Mouse (Mus musculus) T-helper 17 cell (primary cell): Measurements from ENCODE around the gene Hint3.
"Not testable (repeated sequence)": the region's sequence is repeated elsewhere in the genome, so short reads cannot be mapped to it uniquely, and the experiment has no call there.

ENCODE experiments used
- in situ Hi-C, 2 experiments: fragments of 300-600 bp; cut with MboI, MseI; formaldehyde crosslinking; loops; 1 replicate in 1 of 2; 2 replicates in 1 of 2; pipeline ENCODE4 v1.15.1; 2025; ENCODE audit warnings: high pct_unique_total_duplicates in 2 of 2

The Hint3 gene

DNA sequence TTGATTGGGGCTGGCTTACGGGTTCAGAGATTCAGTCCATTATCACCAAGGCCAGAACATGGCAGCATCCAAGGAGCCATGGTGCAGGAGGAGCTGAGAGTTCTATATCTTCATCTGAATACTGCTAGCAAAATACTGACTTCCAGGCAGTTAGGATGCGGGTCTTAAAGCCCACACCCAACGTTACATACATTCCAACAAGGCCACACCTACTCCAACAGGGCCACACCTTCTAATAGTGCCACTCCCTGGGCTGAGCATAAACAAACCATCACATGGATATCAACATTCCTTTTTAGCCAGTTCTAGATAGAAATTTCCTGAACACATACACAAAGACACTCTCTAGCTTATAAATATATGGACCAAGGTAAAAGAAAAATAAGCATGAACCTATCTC is at the start of gene Hint3:
Gene Hint3 (minus strand): TSS at position 120 of the 400 bp plus-strand sequence.
- in situ Hi-C loops = no loop called here

DNA sequence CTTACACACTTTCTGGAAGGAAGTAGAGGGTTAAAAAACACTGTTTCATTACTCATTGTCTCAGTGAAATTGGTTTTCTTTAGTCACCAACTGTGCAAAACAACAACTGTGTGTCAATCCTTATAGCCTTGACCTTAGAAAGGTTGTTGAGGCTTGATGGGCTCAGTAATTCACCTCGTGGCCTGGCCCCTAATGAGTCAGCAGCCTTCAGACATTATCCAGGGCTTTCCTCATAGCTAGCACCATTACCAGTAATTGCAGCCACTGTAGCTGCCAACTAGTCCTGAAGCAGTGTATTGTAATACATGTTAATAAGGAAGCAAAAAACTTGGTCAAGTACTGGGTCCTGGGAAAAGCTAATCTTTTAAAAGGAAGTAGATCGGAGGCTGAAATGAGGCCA is 48.6 kb upstream of the Hint3 start:
- in situ Hi-C loops = no loop called here

DNA sequence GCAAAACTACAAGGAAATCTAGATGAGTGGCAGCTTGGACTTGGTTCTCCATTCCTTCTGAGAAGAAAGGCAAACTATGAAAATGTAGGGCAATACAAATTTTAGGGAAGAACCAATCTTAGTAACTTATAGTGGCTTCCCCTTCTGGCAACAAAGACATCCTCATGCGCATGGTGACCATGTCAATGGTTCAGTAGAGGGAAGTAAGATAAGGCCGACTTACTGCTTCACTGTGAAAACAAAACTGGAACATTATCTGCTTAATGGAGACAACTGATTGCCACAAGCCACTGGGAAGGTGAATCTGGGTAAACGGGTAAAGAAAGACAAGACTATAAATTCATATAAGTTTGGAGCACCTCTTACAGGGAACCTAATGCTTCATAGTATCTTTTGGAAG is 45.4 kb upstream of the Hint3 start:
- in situ Hi-C loops = no loop called here

DNA sequence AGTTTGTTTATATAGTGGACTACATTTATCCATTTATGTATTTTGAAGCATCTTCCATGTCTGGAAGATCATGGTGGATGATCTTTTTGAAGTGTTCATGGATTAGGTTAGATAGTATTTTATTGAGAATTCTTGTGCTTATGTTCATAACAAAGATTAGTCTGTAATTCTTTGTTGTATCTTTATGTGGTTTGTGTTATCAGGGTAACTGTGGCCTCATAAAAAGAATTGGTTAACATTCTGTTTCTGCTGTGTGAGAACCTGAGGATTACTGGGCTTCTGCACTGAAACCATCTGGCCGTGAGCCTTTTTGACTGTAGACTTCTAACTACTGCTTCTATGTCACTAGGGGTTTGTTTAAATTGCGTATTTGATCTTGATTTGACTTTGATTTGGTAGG is 37.1 kb upstream of the Hint3 start:
- in situ Hi-C loops = no loop called here

DNA sequence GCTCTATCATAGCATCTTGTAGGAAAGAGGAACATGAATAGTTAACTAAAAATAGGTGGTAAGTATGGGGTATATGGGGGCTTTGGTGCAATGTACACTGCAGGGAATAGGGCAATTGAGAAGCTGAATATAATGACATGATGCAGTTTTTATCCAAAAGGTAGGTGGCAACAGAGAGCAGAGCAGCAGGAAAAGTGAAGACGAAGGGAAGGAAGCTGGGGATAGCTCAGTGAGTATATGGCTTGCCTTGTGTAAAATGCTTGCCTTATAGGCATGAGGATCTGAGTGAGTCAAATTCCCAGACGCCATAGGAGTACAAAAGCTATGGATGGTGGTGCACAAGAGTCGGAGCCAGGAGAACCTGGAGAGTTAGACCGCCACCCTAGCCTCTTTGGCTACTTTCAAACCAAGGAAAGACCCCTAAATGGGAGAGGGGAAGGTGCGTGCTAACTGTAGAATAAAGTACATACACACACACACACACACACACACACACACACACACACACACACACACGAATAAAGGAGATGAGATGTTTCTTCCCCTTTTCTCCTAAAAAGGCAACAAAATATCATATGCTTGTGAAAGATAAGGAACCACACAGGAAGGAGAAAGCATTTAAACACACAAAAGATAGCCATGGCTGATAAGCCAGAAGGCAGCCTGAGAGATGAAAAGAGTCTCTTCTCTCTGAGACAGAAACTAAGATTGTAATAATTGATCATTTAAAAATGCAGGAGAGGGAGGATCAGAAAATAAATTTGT is 31.3 kb upstream of the Hint3 start:
- in situ Hi-C loops = loop anchor here in 1 of 2 experiments (5.0 kb wide), 1 partner anchor 57 kb away; no protein-coding TSS in a partner anchor

DNA sequence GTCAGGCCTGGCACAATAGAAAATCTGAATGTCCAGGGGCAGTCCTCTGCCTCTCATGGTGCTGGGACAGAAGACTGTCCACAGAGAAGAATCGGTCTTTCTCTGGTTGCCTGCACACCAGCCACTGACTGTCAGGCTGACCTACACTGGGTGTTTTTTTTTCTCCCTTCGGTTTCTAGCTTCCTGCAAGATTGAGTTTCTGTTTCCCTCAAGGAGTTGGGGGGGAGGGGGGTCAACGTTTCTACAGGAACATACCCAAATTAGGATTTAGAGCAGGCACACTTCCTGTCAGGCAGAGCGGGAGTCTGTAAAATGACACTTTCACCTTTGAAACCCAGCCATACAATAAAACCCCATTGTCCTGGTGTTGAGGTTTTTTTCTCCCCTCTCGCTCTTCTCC is 26.2 kb upstream of the Hint3 start:
- in situ Hi-C loops = no loop called here

DNA sequence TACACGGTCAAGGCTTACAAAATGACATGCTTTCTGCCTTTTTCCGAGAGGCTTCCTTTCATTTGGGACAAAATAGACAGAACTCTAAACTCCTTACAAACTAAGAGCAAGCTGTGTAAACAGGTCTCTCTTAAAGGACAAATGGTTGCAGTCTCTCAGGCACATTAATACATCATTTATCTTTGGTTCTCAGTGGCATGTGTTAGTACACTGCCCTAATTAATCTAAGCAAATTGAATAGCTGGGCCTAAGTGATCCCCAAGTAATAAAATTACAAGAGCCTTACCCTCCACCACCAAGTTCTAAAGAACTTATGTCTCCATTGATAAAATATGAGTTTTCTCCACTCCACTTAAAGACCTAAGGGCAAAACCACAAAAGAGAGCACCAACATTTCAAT is 18.2 kb upstream of the Hint3 start:
- in situ Hi-C loops = no loop called here

DNA sequence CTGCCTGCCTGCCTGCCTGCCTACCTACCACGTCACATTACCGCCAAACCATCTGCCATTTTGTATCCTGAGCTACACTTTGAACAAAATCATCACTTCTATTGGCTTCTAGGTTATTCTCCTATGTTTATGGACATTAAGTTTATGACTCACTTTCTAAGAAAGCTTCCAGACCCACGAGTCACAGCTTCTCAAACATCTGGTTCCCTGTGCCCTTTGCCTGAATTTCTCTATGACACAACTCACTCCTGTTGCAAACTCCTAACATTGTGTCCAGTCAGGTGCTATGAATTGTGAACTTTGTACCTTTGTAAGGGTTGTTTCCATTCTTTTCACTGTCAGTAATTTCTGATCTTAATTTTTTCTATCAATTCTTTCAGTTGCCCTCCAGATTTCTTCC is 8.8 kb upstream of the Hint3 start:
- in situ Hi-C loops = no loop called here

DNA sequence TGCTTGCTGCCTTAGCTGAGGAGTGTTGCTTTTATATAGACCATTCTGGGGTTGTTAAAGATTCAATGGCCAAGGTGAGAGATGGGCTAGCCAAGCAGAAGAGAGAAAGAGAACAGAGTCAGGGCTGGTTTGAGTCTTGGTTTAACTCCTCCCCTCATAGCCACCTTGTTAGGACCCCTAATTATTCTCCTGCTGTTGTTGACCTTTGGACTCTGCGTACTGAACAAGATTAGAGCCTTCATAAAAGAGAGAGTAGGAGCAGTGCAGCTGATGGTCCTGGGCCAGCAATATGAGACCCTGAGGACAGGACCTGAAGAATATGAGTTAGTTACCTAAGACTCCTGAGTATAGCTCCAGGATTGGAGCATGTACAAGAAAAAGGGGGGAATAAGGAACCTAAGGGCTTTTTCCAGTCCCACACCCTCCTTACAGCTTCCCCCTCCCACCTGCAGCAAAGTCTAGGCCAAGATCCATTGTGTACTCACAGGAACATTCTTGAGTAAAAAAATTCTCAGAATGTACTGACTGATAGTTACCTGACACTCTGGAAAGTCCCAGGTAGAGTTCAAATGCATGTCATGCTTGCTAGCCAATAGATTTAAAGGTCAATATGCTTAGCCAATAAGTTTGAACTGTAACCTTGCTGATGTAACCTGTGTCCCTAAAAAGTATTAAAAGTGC is 7.2 kb upstream of the Hint3 start:
- in situ Hi-C loops = not testable (repeated sequence)

DNA sequence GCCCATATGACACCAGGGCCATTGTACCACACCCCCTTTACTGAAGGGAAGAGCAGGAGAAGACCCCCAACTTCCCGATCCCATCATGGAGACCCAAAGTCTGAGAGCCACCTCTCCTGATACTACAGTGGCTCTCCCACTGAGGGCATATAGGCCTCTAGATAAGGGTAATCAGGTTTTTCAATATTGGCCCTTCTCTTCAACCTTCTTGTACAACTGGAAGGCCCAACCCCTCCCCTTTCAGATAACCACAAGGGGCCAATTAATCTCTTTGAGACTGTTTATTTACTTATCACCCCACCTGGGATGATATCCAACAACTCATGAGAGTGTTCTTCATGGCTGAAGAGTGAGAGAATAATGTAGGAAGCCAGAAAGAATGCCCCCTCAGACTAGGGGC is 3.3 kb upstream of the Hint3 start:
- in situ Hi-C loops = loop anchor here in 1 of 2 experiments (5.0 kb wide), 1 partner anchor 85 kb away; no protein-coding TSS in a partner anchor

DNA sequence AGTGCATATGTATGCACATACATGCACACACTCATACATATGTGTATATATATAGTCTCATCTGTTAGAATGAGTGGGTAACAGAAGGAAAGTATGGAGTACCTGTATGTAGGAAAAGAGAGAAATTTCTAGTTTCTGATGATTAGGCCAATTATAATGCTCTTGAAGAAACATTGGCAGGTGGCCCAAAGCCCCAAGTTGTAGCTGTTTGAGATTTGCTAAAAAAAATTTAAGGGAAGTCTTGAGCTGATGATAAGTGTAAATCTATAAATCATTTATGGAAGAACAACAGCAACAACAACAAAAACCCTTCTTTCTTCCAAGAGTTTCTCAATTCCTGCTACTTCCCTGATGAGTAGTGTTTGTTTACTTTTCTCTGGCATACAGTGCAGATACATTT is 545 bp upstream of the Hint3 start:
- in situ Hi-C loops = loop anchor here in 1 of 2 experiments (5.0 kb wide), 1 partner anchor 87 kb away; no protein-coding TSS in a partner anchor

DNA sequence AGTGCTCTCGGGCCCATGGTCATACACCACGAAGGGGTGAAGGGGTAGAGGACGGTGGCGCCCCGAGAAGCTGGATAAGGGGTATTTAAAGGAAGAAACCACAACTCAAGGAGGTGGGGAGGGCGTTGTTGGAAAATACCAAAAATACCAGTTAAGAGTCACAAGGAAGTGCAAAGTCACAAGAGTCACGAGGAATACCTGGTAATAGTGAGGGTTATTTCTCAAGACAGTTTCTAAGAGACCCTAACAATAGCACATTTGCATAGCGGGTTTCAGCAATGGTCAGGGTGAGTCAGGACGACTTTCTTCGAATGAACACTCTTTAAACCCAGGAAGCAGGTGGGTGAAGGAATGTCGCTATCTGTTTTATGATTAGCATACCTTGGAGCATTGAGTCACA is 988 bp downstream of the Hint3 start:
- in situ Hi-C loops = not testable (repeated sequence)

DNA sequence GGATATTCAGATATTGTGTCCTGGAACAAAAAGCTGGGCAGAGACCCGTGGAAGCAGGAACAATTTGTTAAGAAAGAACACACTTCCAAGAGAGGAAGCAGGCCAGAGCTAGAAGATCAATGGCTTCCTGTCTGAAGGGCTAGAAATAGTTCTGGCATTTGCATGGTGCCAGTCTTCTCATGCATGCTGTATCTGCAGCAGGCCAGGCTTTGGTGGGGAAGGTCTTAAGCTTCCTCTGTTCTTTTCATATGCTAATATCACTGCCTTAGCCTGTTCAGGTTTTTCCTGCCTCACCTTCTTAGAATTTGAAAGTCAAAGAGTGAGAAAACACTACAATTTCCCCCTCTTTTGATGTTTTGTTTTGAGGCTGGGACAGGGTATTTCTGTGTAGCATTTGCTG is 1.9 kb downstream of the Hint3 start:
- in situ Hi-C loops = no loop called here

DNA sequence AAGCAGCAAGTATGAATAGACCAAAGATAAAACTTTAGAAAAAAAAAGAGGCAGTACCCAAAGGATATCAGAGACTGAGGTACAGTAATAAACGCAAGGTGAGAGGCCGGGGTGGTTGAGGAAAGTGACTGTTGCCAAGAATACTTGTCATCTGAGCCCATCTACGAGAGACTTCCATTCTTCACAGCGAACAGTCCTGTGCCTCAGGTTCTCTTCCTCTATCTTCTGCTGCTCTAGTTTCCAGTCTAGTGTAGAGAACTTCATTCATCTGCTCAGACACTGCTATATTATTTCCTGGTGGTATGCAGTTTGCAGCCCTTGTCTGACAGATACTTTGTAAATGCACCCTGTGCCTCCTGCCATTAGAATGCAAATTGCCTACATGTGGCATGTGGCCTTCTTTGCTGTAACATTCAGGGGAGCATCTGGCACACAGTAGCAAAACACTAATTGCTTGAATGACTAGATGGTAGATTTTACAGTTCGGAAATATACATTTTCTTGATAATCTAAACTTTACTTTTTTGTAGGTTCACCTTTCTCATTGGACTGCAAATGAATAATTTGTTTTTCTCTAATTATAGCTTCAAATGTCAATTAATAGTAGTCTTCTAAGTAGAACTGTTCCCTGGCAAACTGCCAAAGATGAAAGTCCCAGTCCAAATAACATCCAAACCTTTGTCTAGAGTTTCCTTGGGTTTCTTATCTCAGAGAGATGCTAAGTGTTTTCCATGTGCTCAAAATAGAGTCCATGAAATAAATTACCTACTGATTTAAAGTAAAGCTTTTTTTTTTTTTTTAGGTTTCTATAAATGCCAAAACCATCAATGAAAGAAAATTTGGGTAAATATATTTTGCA is 5.0 kb downstream of the Hint3 start:
- in situ Hi-C loops = loop anchor here (5.0 to 25.0 kb wide), 4 partner anchors 93 to 1262 kb away; partner anchors contain the start of genes Hddc2 (in 1 of the 2), Ncoa7 (in 1 of the 2) and Rnf146 (in 1 of the 2)

DNA sequence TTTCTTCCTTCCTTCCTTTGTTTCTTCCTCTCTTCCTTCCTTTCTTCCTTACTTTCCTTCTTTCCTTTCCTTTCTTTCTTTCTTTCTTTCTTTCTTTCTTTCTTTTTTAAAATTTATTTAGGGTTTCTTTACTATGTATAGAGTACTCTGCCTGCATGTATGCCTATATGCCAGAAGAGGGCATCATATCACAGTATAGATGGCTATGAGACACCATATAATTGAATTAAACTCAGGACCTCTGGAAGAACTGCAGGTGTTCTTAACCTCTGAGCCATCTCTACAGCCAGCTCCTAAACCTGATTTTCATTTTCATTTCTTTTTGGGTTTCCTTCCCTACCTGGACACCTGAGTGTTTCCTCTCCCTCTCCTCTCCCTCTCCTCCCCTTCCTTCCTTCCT is 6.5 kb downstream of the Hint3 start:
- in situ Hi-C loops = loop anchor here (5.0 to 25.0 kb wide), 4 partner anchors 94 to 1261 kb away; partner anchors contain the start of genes Hddc2 (in 1 of the 2), Ncoa7 (in 1 of the 2) and Rnf146 (in 1 of the 2)

DNA sequence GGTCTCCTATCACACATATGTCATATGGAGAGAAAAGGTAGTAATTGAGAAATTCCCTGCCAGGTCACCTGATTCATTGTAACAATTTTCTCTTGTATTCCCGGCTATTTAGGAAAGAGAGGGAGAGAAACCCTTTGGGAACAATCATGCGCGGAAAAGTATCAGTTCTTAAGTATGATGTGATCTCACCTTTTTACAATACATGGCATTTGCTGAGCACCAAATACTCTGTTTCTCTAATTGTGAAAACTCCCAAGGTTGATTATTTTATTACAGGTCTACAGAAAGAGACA is 10.6 kb downstream of the Hint3 start:
- in situ Hi-C loops = loop anchor here (5.0 to 25.0 kb wide), 4 partner anchors 188 to 1257 kb away; partner anchors contain the start of genes Hddc2 (in 2 of the 2) and Rnf146 (in 1 of the 2)

DNA sequence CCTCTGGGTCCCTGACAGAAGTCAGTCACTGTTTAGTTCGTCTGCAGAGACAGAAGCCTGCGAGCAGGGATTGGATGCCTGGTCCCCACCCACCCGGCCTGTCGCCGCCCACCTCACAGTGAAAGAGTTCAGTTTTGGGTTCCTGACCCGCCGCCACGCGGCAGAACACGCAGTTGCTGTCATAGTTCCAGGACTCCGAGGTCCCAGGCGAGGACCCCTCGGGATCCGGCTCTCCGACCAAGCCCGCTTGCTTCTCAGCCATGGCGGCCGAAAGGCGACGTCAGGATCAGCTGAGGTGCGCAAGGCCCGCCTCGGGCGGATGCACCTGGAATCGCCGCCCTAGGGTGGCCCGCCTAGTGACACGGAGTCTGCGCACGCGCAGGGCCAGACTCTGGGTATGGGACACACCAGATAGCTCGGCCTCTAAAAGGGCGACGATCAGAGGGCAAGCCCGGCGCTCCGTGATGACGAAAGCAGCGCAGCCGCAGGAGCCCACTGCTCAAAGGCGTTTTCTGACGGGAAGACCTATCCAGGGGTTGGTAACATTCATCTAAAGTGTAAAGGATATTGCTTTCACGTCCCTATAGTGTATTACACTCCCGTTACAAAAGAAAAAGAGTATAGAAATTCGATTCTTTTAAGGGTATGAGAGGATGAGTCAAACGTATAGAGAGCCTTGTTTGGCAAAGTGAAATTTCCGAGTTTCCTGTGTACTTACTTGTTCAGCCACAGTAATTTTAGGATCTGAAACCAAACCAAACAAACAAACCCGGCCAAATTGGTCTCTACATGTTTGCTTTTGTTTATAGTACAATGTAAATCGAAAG is 11.1 kb downstream of the Hint3 start:
- in situ Hi-C loops = loop anchor here (5.0 to 25.0 kb wide), 4 partner anchors 189 to 1256 kb away; partner anchors contain the start of genes Hddc2 (in 2 of the 2) and Rnf146 (in 1 of the 2)

DNA sequence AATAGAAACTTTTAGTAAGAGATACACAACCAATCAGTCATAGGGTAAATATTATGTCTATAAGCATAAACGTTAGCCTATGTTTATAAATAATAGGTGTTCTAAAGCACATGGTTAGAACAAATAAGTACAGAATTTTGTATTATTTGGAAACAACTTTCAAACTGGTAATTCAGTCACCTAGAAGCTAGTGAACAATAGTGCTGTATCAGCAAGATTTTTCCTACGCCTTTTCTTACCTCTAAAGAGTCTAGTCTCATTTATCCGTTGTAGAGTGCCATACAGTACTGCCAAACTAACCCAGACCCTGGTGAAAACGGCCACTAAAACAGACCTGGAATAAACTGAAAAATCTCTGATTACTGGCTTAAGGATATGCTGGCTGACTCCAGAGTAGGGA is 16.4 kb downstream of the Hint3 start:
- in situ Hi-C loops = loop anchor here (10.0 to 25.0 kb wide), 3 partner anchors 699 to 1251 kb away; partner anchors contain the start of genes Hddc2 (in 2 of the 2) and Rnf146 (in 1 of the 2)

DNA sequence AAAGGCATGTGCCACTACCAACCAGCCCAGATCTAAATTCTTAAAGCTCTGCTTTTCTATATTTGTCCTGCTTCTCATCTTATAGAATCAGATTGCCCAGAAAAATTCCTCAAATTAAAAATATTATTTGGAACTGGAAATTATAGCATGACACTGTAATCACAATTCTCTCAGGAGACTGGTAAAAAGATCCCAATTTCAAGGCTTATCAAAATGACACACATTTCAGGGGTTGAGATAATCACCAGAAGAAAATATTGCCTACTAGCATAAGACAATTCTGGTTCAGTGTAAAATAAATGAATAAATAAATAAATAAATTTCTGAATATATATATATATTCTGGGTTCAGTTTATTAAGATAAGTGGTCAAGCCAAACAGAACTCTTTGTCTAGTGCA is 19.8 kb downstream of the Hint3 start:
- in situ Hi-C loops = loop anchor here (10.0 to 25.0 kb wide), 3 partner anchors 703 to 1247 kb away; partner anchors contain the start of genes Hddc2 (in 2 of the 2) and Rnf146 (in 1 of the 2)

DNA sequence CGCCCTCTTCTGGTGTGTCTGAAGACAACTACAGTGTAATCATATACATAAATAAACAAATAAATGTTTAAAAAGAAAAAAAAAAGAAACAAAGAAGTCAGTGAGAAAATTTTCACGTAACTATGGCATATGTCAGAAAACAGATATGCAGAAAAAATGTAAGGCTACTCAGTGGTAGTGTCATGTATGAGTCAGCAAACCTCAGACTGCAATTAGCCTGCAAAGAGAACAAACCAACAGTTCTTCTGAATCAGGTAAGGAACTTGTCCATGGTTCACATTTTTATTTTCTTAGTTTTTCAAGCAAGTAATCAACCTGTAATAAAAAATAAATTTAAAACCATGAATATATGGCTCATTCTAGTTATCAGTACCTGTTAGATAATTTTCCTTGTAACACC is 21.3 kb downstream of the Hint3 start:
- in situ Hi-C loops = loop anchor here (25.0 kb wide), 2 partner anchors 704 to 1246 kb away; partner anchors contain the start of genes Hddc2 (in 1 of the 2) and Rnf146 (in 1 of the 2)
